Mouse (Mus musculus) C2C12 (cell line): ENCODE results near the gene Dnah6. TPM values are rescaled to one million over a fixed set of nuclear protein-coding genes. Genes with fewer than 3 reads are reported as not detected.
A peak's percentile ranks its signal among the peaks of the same experiment; 100 is the strongest.

ENCODE experiments used
- H3K27me3 ChIP-seq: one replicate; pipeline ENCODE4 v1.6.1; 2011; ENCODE audit not compliant: control insufficient read depth, insufficient read depth, insufficient read length
- H3K36me3 ChIP-seq: one replicate; pipeline ENCODE4 v1.6.1; 2011; ENCODE audit not compliant: control insufficient read depth, insufficient read depth
- H3K4me3 ChIP-seq: one replicate; pipeline ENCODE4 v1.5.1; 2011; ENCODE audit warnings: mild to moderate bottlenecking, control low read depth; ENCODE audit not compliant: poor library complexity, insufficient read depth, severe bottlenecking
- H3K79me2 ChIP-seq: one replicate; pipeline ENCODE4 v1.6.1; 2011; ENCODE audit not compliant: control insufficient read depth, insufficient read depth
- H3K79me3 ChIP-seq: one replicate; pipeline ENCODE4 v1.6.1; 2011; ENCODE audit warnings: low read depth, control low read depth
- H3ac ChIP-seq: one replicate; pipeline ENCODE3; 2011; ENCODE audit warnings: low read depth; ENCODE audit not compliant: control insufficient read depth, insufficient read length
- CEBPB ChIP-seq: IDR thresholded peaks from one replicate; pipeline ENCODE4 v1.6.1; 2011; ENCODE audit warnings: low read depth, mild to moderate bottlenecking, control low read depth, moderate library complexity
- CTCF ChIP-seq: IDR thresholded peaks from one replicate; pipeline ENCODE4 v1.5.1; 2011; ENCODE audit not compliant: control insufficient read depth, insufficient read depth, insufficient read length
- FOSL1 ChIP-seq: IDR thresholded peaks from one replicate; pipeline ENCODE4 v1.8.0; 2011; ENCODE audit warnings: mild to moderate bottlenecking, low read length; ENCODE audit not compliant: poor library complexity, insufficient read depth, severe bottlenecking
- MAX ChIP-seq: IDR thresholded peaks from one replicate; pipeline ENCODE4 v1.6.1; 2011; ENCODE audit warnings: mild to moderate bottlenecking, control low read depth
- MYOD1 ChIP-seq: IDR thresholded peaks from one replicate; pipeline ENCODE4 v1.6.1; 2011; ENCODE audit warnings: low read depth; ENCODE audit not compliant: control insufficient read depth, insufficient read length
- MYOG ChIP-seq: IDR thresholded peaks from one replicate; pipeline ENCODE4 v1.6.1; 2011; ENCODE audit not compliant: control insufficient read depth, insufficient read length; ENCODE audit errors: extremely low read depth
- USF1 ChIP-seq: IDR thresholded peaks from one replicate; pipeline ENCODE4 v1.6.1; 2011; ENCODE audit warnings: low read depth, mild to moderate bottlenecking, control low read depth, moderate library complexity
- polyA plus RNA-seq: library from polyadenylated mRNA; unstranded; fragments of >200 nt; fragmentation: generic; extraction: Trizol; gene quantifications from one replicate; pipeline ENCODE4 v1.2.1, GENCODE M21; 2012; ENCODE audit warnings: missing spikeins

Gene Dnah6
- polyA plus RNA-seq, 1 experiment = 0.20 TPM

- H3K79me2 ChIP-seq = no peaks in the 10 kb centered on the region
- no peak overlapping the region for H3ac ChIP-seq
- H3K79me3 ChIP-seq = no peaks in the 10 kb centered on the region
- H3K4me3 ChIP-seq = no peak overlapping the region
- TF ChIP-seq MAX (peak; percentile 42), USF1 (no peak), FOSL1 (no peak), CEBPB (no peak), CTCF (no peak), MYOG (no peak), MYOD1 (peak; percentile 42)
- no peaks in the 10 kb centered on the region for H3K36me3 ChIP-seq
- no peaks in the 10 kb centered on the region for H3K27me3 ChIP-seq
Observed at GRCm38 (mm10) chr6:73184276-73184675, 37.2 kb downstream of the Dnah6 start.

- Histone ChIP-seq H3K36me3 (no peaks in the 10 kb centered on the region), H3K79me3 (no peaks in the 10 kb centered on the region), H3K27me3 (no peaks in the 10 kb centered on the region), H3K79me2 (no peaks in the 10 kb centered on the region), H3ac (no peak overlapping the region), H3K4me3 (no peak overlapping the region)
- TF ChIP-seq FOSL1 = no peak
- TF ChIP-seq CEBPB = no peak
- TF ChIP-seq MYOG = no peak
- no peak for TF ChIP-seq MYOD1
- TF ChIP-seq MAX = no peak
- TF ChIP-seq USF1 = no peak
- no peak for TF ChIP-seq CTCF
Observed at GRCm38 (mm10) chr6:73182987-73183386, 38.5 kb downstream of the Dnah6 start.

GRCm38 (mm10) chr6:73182410-73182809 lies 39.0 kb downstream of the Dnah6 start:
- no peaks in the 10 kb centered on the region for H3K36me3 ChIP-seq
- H3K27me3 ChIP-seq = no peaks in the 10 kb centered on the region
- no peaks in the 10 kb centered on the region for H3K79me3 ChIP-seq
- no peak overlapping the region for H3ac ChIP-seq
- TF ChIP-seq MAX (no peak), CEBPB (no peak)
- H3K4me3 ChIP-seq = no peak overlapping the region
- H3K79me2 ChIP-seq = no peaks in the 10 kb centered on the region

DNA sequence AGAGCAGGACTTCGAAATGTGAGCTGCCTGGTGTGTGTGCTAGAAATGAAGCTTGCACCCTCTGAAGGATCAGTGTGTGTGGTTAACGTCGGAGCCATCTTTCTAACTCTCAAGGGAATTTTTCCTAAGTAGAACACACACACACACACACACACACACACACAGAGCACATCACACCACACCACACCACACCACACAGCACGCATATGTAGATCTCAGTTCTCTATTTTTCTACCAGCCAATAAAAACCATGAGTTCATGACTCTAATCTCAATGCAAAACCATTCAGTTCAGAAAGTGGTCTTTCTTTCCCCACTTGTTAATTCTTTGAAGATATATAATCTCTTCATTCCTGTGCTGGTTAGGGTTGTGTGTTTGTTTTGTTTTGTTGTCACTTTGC lies 39.4 kb downstream of the Dnah6 start:
- H3K79me3 ChIP-seq = no peaks in the 10 kb centered on the region
- no peaks in the 10 kb centered on the region for H3K36me3 ChIP-seq
- no peaks in the 10 kb centered on the region for H3K27me3 ChIP-seq
- no peak overlapping the region for H3K4me3 ChIP-seq
- H3K79me2 ChIP-seq = no peaks in the 10 kb centered on the region
- TF ChIP-seq CTCF = no peak
- no peak for TF ChIP-seq MYOG
- no peak for TF ChIP-seq FOSL1
- no peak for TF ChIP-seq CEBPB
- no peak for TF ChIP-seq MYOD1
- TF ChIP-seq USF1 = no peak
- TF ChIP-seq MAX = no peak
- no peak overlapping the region for H3ac ChIP-seq

DNA sequence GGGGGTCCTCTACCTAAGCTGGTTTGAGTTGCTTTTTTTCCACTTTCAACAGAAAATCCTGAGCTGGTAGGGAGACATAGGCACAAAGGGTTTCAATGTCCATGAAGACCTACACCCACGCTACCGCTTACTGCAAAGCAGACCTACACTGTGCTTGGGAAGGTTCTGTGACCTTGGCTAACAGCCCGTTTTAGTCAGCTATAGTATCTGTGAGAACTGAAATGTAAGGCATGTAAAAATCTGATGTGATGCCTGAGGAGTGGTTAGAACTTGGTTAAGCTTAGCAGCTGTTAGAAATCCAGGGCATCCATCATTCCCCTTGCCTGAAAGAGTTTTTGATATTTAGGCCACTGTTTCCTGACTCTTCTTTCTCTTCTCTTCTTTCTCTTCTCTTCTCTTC lies 46.3 kb downstream of the Dnah6 start:
- Histone ChIP-seq H3K79me3 (no peaks in the 10 kb centered on the region), H3K79me2 (no peaks in the 10 kb centered on the region), H3K4me3 (no peak overlapping the region), H3K27me3 (no peaks in the 10 kb centered on the region), H3K36me3 (no peaks in the 10 kb centered on the region), H3ac (no peak overlapping the region)
- TF ChIP-seq CTCF = no peak
- TF ChIP-seq MAX = no peak
- peak; percentile 11 for TF ChIP-seq MYOD1
- TF ChIP-seq FOSL1 = no peak

- Histone ChIP-seq H3K36me3 (no peaks in the 10 kb centered on the region), H3K4me3 (no peak overlapping the region), H3K79me2 (no peaks in the 10 kb centered on the region), H3K79me3 (no peaks in the 10 kb centered on the region), H3ac (no peak overlapping the region), H3K27me3 (no peaks in the 10 kb centered on the region)
- TF ChIP-seq USF1 = no peak
- no peak for TF ChIP-seq CTCF
- no peak for TF ChIP-seq CEBPB
- no peak for TF ChIP-seq MYOG
- no peak for TF ChIP-seq FOSL1
- no peak for TF ChIP-seq MYOD1
- no peak for TF ChIP-seq MAX
Observed at GRCm38 (mm10) chr6:73167230-73167629, 54.2 kb downstream of the Dnah6 start.
